Mouse (Mus musculus): Measurements from ENCODE around the gene Gm44965. TPM values are rescaled to one million over a fixed set of nuclear protein-coding genes. Genes with fewer than 3 reads are reported as not detected.
"Not testable (repeated sequence)": the region's sequence is repeated elsewhere in the genome, so short reads cannot be mapped to it uniquely, and the experiment has no call there.

Gm44965 gene
- polyA plus RNA-seq, 1 experiment, result 1.5 TPM

GRCm38 (mm10) chr6:48613464-48613863 is 19.7 kb downstream of the Gm44965 start:
- no peaks in the 10 kb centered on the region for H3K27me3 ChIP-seq (ENCODE audit: control insufficient read depth, insufficient read depth, insufficient read length)
- TF ChIP-seq USF1 (IDR thresholded peaks at IDR 0.05; ENCODE audit: low read depth) (no peak), REST (IDR thresholded peaks at IDR 0.05; ENCODE audit: insufficient read depth, insufficient read length) (no peak), TCF12 (IDR thresholded peaks at IDR 0.05; ENCODE audit: insufficient read depth, poor library complexity, severe bottlenecking) (no peak), POLR2A (IDR thresholded peaks at IDR 0.05; ENCODE audit: insufficient read length, low read depth) (no peak), TCF3 (IDR thresholded peaks at IDR 0.05; ENCODE audit: insufficient read length, low read depth) (no peak), MYOG (IDR thresholded peaks at IDR 0.05; ENCODE audit: control insufficient read depth in 1 of 3, insufficient read depth in 1 of 3, insufficient read length in 2 of 3, low read depth in 2 of 3) (no peak), CEBPB (IDR thresholded peaks at IDR 0.05; ENCODE audit: insufficient read depth, poor library complexity, severe bottlenecking) (no peak), POLR2AphosphoS2 (IDR thresholded peaks at IDR 0.05; ENCODE audit: insufficient read length, low read depth) (no peak), MYOD1 (IDR thresholded peaks at IDR 0.05; ENCODE audit: control insufficient read depth in 1 of 3, insufficient read length in 2 of 3, low read depth in 2 of 3) (no peak), MAX (IDR thresholded peaks at IDR 0.05; ENCODE audit: low read depth) (no peak), E2F4 (IDR thresholded peaks at IDR 0.05; ENCODE audit: insufficient read depth) (no peak), SRF (IDR thresholded peaks at IDR 0.05; ENCODE audit: control insufficient read depth, insufficient read length, low read depth) (no peak)
- no peaks in the 10 kb centered on the region for H3K79me2 ChIP-seq (ENCODE audit: control insufficient read depth, insufficient read depth)
- no peak overlapping the region for H3K4me2 ChIP-seq (ENCODE audit: low read depth)
- no peak overlapping the region for H3K4me3 ChIP-seq
- no peaks in the 10 kb centered on the region for H3K36me3 ChIP-seq (ENCODE audit: control insufficient read depth, insufficient read depth)
- no peak overlapping the region for H3ac ChIP-seq (ENCODE audit: control insufficient read depth, insufficient read length)

- no peak overlapping the region for H3K4me3 ChIP-seq
- no peak overlapping the region for H3ac ChIP-seq (ENCODE audit: control insufficient read depth, insufficient read length)
- no peaks in the 10 kb centered on the region for H3K36me3 ChIP-seq (ENCODE audit: control insufficient read depth, insufficient read depth)
- no peak overlapping the region for H3K4me2 ChIP-seq (ENCODE audit: low read depth)
- H3K79me2 ChIP-seq (ENCODE audit: control insufficient read depth, insufficient read depth), result no peaks in the 10 kb centered on the region
- no peaks in the 10 kb centered on the region for H3K27me3 ChIP-seq (ENCODE audit: control insufficient read depth, insufficient read depth, insufficient read length)
- TF ChIP-seq TCF3 (IDR thresholded peaks at IDR 0.05; ENCODE audit: insufficient read length, low read depth) (no peak), POLR2A (IDR thresholded peaks at IDR 0.05; ENCODE audit: insufficient read length, low read depth) (no peak), MYOD1 (IDR thresholded peaks at IDR 0.05; ENCODE audit: control insufficient read depth in 1 of 3, insufficient read length in 2 of 3, low read depth in 2 of 3) (no peak), MYOG (IDR thresholded peaks at IDR 0.05; ENCODE audit: control insufficient read depth in 1 of 3, insufficient read depth in 1 of 3, insufficient read length in 2 of 3, low read depth in 2 of 3) (no peak), E2F4 (IDR thresholded peaks at IDR 0.05; ENCODE audit: insufficient read depth) (no peak), POLR2AphosphoS2 (IDR thresholded peaks at IDR 0.05; ENCODE audit: insufficient read length, low read depth) (no peak), MAX (IDR thresholded peaks at IDR 0.05; ENCODE audit: low read depth) (no peak), REST (IDR thresholded peaks at IDR 0.05; ENCODE audit: insufficient read depth, insufficient read length) (no peak), TCF12 (IDR thresholded peaks at IDR 0.05; ENCODE audit: insufficient read depth, poor library complexity, severe bottlenecking) (no peak), CEBPB (IDR thresholded peaks at IDR 0.05; ENCODE audit: insufficient read depth, poor library complexity, severe bottlenecking) (no peak), SRF (IDR thresholded peaks at IDR 0.05; ENCODE audit: control insufficient read depth, insufficient read length, low read depth) (no peak)
Measured at GRCm38 (mm10) chr6:48614756-48615155, 21.0 kb downstream of the Gm44965 start.

GRCm38 (mm10) chr6:48620031-48620430 is 26.3 kb downstream of the Gm44965 start:
- Histone ChIP-seq H3K36me3 (ENCODE audit: control insufficient read depth, insufficient read depth) (no peaks in the 10 kb centered on the region), H3ac (ENCODE audit: control insufficient read depth, insufficient read length) (no peak overlapping the region), H3K4me3 (no peak overlapping the region), H3K4me2 (ENCODE audit: low read depth) (no peak overlapping the region), H3K79me2 (ENCODE audit: control insufficient read depth, insufficient read depth) (no peaks in the 10 kb centered on the region), H3K27me3 (ENCODE audit: control insufficient read depth, insufficient read depth, insufficient read length) (no peaks in the 10 kb centered on the region)
- TF ChIP-seq POLR2AphosphoS2 (IDR thresholded peaks at IDR 0.05; ENCODE audit: insufficient read length, low read depth), result no peak
- no peak for TF ChIP-seq TCF12 (IDR thresholded peaks at IDR 0.05; ENCODE audit: insufficient read depth, poor library complexity, severe bottlenecking)
- no peak for TF ChIP-seq MYOG (IDR thresholded peaks at IDR 0.05; ENCODE audit: control insufficient read depth in 1 of 3, insufficient read depth in 1 of 3, insufficient read length in 2 of 3, low read depth in 2 of 3)
- no peak for TF ChIP-seq E2F4 (IDR thresholded peaks at IDR 0.05; ENCODE audit: insufficient read depth)
- no peak for TF ChIP-seq USF1 (IDR thresholded peaks at IDR 0.05; ENCODE audit: low read depth)
- no peak for TF ChIP-seq CEBPB (IDR thresholded peaks at IDR 0.05; ENCODE audit: insufficient read depth, poor library complexity, severe bottlenecking)
- no peak for TF ChIP-seq POLR2A (IDR thresholded peaks at IDR 0.05; ENCODE audit: insufficient read length, low read depth)
- no peak for TF ChIP-seq MAX (IDR thresholded peaks at IDR 0.05; ENCODE audit: low read depth)
- no peak for TF ChIP-seq REST (IDR thresholded peaks at IDR 0.05; ENCODE audit: insufficient read depth, insufficient read length)
- TF ChIP-seq TCF3 (IDR thresholded peaks at IDR 0.05; ENCODE audit: insufficient read length, low read depth), result no peak
- no peak for TF ChIP-seq SRF (IDR thresholded peaks at IDR 0.05; ENCODE audit: control insufficient read depth, insufficient read length, low read depth)
- TF ChIP-seq MYOD1 (IDR thresholded peaks at IDR 0.05; ENCODE audit: control insufficient read depth in 1 of 3, insufficient read length in 2 of 3, low read depth in 2 of 3), result no peak

- not testable (repeated sequence) for H3K4me2 ChIP-seq (ENCODE audit: low read depth); H3K36me3 ChIP-seq (ENCODE audit: control insufficient read depth, insufficient read depth); H3K79me2 ChIP-seq (ENCODE audit: control insufficient read depth, insufficient read depth); H3K4me3 ChIP-seq; H3K27me3 ChIP-seq (ENCODE audit: control insufficient read depth, insufficient read depth, insufficient read length); H3ac ChIP-seq (ENCODE audit: control insufficient read depth, insufficient read length)
Measured at GRCm38 (mm10) chr6:48622186-48622843, 28.6 kb downstream of the Gm44965 start.

- peaks cover 6% of the 10 kb centered on the region for H3K27me3 ChIP-seq (ENCODE audit: control insufficient read depth, insufficient read depth, insufficient read length)
- no peak overlapping the region for H3K4me3 ChIP-seq
- no peaks in the 10 kb centered on the region for H3K36me3 ChIP-seq (ENCODE audit: control insufficient read depth, insufficient read depth)
- no peak overlapping the region for H3ac ChIP-seq (ENCODE audit: control insufficient read depth, insufficient read length)
- no peak overlapping the region for H3K4me2 ChIP-seq (ENCODE audit: low read depth)
- TF ChIP-seq TCF3 (IDR thresholded peaks at IDR 0.05; ENCODE audit: insufficient read length, low read depth) (no peak), POLR2A (IDR thresholded peaks at IDR 0.05; ENCODE audit: insufficient read length, low read depth) (no peak), POLR2AphosphoS2 (IDR thresholded peaks at IDR 0.05; ENCODE audit: insufficient read length, low read depth) (no peak), REST (IDR thresholded peaks at IDR 0.05; ENCODE audit: insufficient read depth, insufficient read length) (no peak)
- H3K79me2 ChIP-seq (ENCODE audit: control insufficient read depth, insufficient read depth), result no peaks in the 10 kb centered on the region
Measured at GRCm38 (mm10) chr6:48623460-48623859, 29.7 kb downstream of the Gm44965 start.

Measured in myocyte (in vitro differentiated cells).